Mouse (Mus musculus): Measurements from ENCODE around the gene Rarg. TPM values are rescaled to one million over a fixed set of nuclear protein-coding genes. Genes with fewer than 3 reads are reported as not detected.
A peak's percentile ranks its signal among the peaks of the same experiment; 100 is the strongest.

Gene Rarg
- polyA plus RNA-seq, 1 experiment from 2014 or later, result 121 TPM

GRCm38 (mm10) chr15:102255547-102256255, 1.6 kb downstream of the Rarg start:
- peaks cover 70% of the 10 kb centered on the region for H3K4me1 ChIP-seq
- H3K4me2 ChIP-seq (replicated peaks), result peak overlapping the region; percentile 84
- WGBS, result 18% methylated on average over 12 of the region's 14 CpGs
- H3K36me3 ChIP-seq, result peaks cover 27% of the 10 kb centered on the region
- H3K9ac ChIP-seq, result peak overlapping the region; percentile 95
- H3K4me3 ChIP-seq, result peak overlapping the region; percentile 73
- no peaks in the 10 kb centered on the region for H3K9me3 ChIP-seq
- H3K27ac ChIP-seq, result peak overlapping the region; percentile 99
- no peaks in the 10 kb centered on the region for H3K27me3 ChIP-seq
- peak; percentile 28; the same call in 1 of the 2 replicates for ATAC-seq (ENCODE audit: insufficient number of reproducible peaks, insufficient read depth, low FRiP score, low TSS enrichment)

- H3K27me3 ChIP-seq, result no peaks in the 10 kb centered on the region
- H3K36me3 ChIP-seq, result peaks cover 31% of the 10 kb centered on the region
- no peak for ATAC-seq (ENCODE audit: insufficient number of reproducible peaks, insufficient read depth, low FRiP score, low TSS enrichment)
- peaks cover 62% of the 10 kb centered on the region for H3K4me1 ChIP-seq
- 46% methylated on average over 5 of the region's 5 CpGs for WGBS
- peak overlapping the region; percentile 93; the same call in 1 of the 2 replicates for H3K4me2 ChIP-seq (replicated peaks)
- peak overlapping the region; percentile 99 for H3K27ac ChIP-seq
- H3K4me3 ChIP-seq, result no peak overlapping the region
- H3K9ac ChIP-seq, result no peak overlapping the region
- no peaks in the 10 kb centered on the region for H3K9me3 ChIP-seq
These were observed 6.8 kb downstream of the Rarg start for GRCm38 (mm10) chr15:102250521-102250920.

GRCm38 (mm10) chr15:102249967-102250366, 7.3 kb downstream of the Rarg start:
- Histone ChIP-seq H3K9me3 (no peaks in the 10 kb centered on the region), H3K36me3 (peaks cover 31% of the 10 kb centered on the region), H3K27me3 (no peaks in the 10 kb centered on the region), H3K4me3 (peak overlapping the region; percentile 60), H3K4me2 (replicated peaks) (peak overlapping the region; percentile 93), H3K27ac (peak overlapping the region; percentile 99), H3K4me1 (peaks cover 59% of the 10 kb centered on the region), H3K9ac (peak overlapping the region; percentile 48)
- 23% methylated on average over 9 of the region's 9 CpGs for WGBS
- no peak for ATAC-seq (ENCODE audit: insufficient number of reproducible peaks, insufficient read depth, low FRiP score, low TSS enrichment)

DNA sequence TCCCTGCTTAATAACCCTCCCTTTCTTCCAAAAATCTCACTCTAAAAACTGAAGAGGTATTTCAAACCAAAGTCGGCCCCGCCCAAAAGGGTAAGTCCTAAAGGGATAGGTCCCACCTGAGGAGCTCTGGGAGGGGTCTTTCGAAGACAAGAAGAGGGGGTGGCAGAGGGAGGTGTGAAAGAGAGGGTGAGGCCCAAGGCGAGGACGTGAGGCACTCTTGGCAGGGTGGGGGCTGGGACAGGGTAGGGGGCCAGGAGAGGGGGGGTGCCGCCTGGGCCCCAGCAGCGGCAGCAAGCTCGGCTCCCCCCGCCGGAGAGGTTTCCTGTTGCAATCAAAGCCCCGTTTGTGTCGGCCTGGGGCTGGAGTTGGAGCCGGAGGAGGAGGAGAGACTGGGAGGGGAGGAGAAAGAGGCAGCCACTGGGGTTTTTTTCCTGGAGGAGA, 8.0 kb downstream of the Rarg start:
- WGBS, result 3% methylated on average over 10 of the region's 13 CpGs
- ATAC-seq (ENCODE audit: insufficient number of reproducible peaks, insufficient read depth, low FRiP score, low TSS enrichment), result peak; percentile 35
- H3K4me2 ChIP-seq (replicated peaks), result peak overlapping the region; percentile 93
- H3K27me3 ChIP-seq, result no peaks in the 10 kb centered on the region
- peak overlapping the region; percentile 99 for H3K27ac ChIP-seq
- H3K9me3 ChIP-seq, result no peaks in the 10 kb centered on the region
- H3K4me1 ChIP-seq, result peaks cover 59% of the 10 kb centered on the region
- peak overlapping the region; percentile 48 for H3K9ac ChIP-seq
- H3K36me3 ChIP-seq, result peaks cover 31% of the 10 kb centered on the region
- peak overlapping the region; percentile 60 for H3K4me3 ChIP-seq

- H3K27ac ChIP-seq, result peak overlapping the region; percentile 99
- 0% methylated on average over 1 of the region's 3 CpGs for WGBS
- H3K9ac ChIP-seq, result peak overlapping the region; percentile 33
- no peaks in the 10 kb centered on the region for H3K27me3 ChIP-seq
- peaks cover 64% of the 10 kb centered on the region for H3K4me1 ChIP-seq
- no peaks in the 10 kb centered on the region for H3K9me3 ChIP-seq
- peaks cover 30% of the 10 kb centered on the region for H3K36me3 ChIP-seq
- H3K4me2 ChIP-seq (replicated peaks), result peak overlapping the region; percentile 93
- 0 out of 2 replicates have a peak, but pooled peaks have one; percentile 0 for ATAC-seq (ENCODE audit: insufficient number of reproducible peaks, insufficient read depth, low FRiP score, low TSS enrichment)
- peak overlapping the region; percentile 60 for H3K4me3 ChIP-seq
These were observed 8.5 kb downstream of the Rarg start for GRCm38 (mm10) chr15:102248812-102249191.

DNA sequence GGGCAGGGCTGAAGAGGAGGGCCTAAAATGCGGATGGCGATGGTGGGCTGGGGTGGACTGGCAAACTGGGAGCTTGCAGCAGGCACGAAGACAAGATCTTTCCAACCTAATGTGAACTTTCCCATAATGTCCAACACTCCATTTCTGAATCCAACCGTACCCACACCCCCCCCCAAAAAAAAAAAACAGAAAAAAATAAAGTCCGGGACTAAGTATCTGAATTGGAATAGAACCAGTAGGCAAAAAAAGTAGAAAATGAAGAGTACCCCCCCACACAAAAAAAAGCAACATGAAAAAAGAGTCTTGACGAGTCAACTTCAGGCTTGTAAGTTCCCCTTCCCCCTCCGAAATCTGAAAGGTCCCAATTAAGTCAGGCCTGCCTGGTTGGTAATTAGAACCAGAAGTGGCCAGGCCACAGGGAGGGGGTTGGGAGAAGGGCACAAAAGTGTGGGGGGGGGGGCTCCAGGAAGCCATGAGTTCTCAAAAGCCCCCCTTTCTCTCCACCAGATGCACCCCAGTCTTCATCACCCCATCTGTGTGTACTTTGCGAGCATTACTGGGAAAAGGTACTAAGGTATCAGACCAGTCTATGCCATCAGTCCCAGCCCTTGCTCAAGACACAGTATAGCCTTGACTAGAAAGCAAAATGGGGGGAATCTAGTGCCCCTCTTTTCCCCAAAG, 9.0 kb downstream of the Rarg start:
- no peaks in the 10 kb centered on the region for H3K27me3 ChIP-seq
- peak overlapping the region; percentile 93 for H3K4me2 ChIP-seq (replicated peaks)
- peak overlapping the region; percentile 60 for H3K4me3 ChIP-seq
- H3K36me3 ChIP-seq, result peaks cover 24% of the 10 kb centered on the region
- peak overlapping the region; percentile 64 for H3K9ac ChIP-seq
- no peaks in the 10 kb centered on the region for H3K9me3 ChIP-seq
- H3K27ac ChIP-seq, result peak overlapping the region; percentile 99
- 2% methylated on average over 8 of the region's 8 CpGs for WGBS
- peak; percentile 28; the same call in 1 of the 2 replicates for ATAC-seq (ENCODE audit: insufficient number of reproducible peaks, insufficient read depth, low FRiP score, low TSS enrichment)
- peaks cover 66% of the 10 kb centered on the region for H3K4me1 ChIP-seq

GRCm38 (mm10) chr15:102247252-102248130, 9.8 kb downstream of the Rarg start:
- Histone ChIP-seq H3K4me1 (peaks cover 68% of the 10 kb centered on the region), H3K27ac (peak overlapping the region; percentile 99), H3K4me3 (peak overlapping the region; percentile 60), H3K27me3 (no peaks in the 10 kb centered on the region), H3K4me2 (replicated peaks) (peak overlapping the region; percentile 93), H3K9ac (peak overlapping the region; percentile 64), H3K36me3 (peaks cover 21% of the 10 kb centered on the region), H3K9me3 (no peaks in the 10 kb centered on the region)
- ATAC-seq (ENCODE audit: insufficient number of reproducible peaks, insufficient read depth, low FRiP score, low TSS enrichment), result peak; percentile 12; the same call in 1 of the 2 replicates
- under 1% methylated on average over 64 of the region's 65 CpGs for WGBS

GRCm38 (mm10) chr15:102246866-102247251, 10.5 kb downstream of the Rarg start:
- peak overlapping the region; percentile 60 for H3K4me3 ChIP-seq
- H3K36me3 ChIP-seq, result peaks cover 19% of the 10 kb centered on the region
- H3K4me2 ChIP-seq (replicated peaks), result peak overlapping the region; percentile 93
- H3K9me3 ChIP-seq, result no peaks in the 10 kb centered on the region
- no peaks in the 10 kb centered on the region for H3K27me3 ChIP-seq
- H3K27ac ChIP-seq, result peak overlapping the region; percentile 99
- peak; percentile 23 for ATAC-seq (ENCODE audit: insufficient number of reproducible peaks, insufficient read depth, low FRiP score, low TSS enrichment)
- H3K9ac ChIP-seq, result peak overlapping the region; percentile 64
- under 1% methylated on average over 35 of the region's 35 CpGs for WGBS
- peaks cover 67% of the 10 kb centered on the region for H3K4me1 ChIP-seq

DNA sequence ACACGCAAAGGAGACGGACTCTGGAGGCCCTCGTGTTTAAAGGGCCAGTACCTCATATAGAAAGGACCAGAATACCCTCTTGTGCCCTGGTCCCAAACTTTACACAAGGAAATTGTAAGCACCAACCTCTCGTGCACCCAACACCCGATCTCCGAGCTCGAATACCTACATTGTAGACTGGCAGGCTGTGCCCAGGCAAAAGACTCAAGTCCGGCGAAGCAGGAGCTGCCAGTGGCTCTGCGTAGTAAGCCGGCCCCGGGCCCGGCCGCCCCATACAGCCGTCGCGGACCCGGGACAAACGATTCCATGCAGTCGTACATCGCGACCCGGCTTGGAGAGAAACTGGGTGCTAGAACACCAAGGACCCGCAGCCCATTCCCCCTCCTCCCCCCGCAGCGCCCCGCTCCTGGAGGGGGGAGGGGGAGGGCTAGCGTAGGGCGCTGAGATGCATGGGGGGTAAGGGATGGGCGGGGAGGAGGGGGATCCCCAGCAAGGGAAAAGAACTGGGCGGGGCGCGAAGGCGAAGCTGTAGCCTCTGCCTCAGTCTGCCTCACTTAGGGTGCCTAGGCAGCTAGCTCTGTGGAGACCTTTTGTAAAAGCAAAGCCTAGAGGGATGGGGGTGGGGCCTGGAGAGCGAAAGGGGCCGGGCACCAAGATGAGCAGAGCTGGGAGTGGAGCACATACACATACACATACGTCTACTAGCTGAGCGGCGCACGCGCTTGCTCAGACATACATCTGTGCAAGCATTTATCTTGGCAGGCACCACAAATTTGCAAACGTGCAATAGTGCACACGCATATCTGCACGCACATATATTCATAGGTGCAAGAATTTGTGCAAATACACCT, 11.2 kb downstream of the Rarg start:
- peak overlapping the region; percentile 60 for H3K4me3 ChIP-seq
- ATAC-seq (ENCODE audit: insufficient number of reproducible peaks, insufficient read depth, low FRiP score, low TSS enrichment), result peak; percentile 55
- H3K9me3 ChIP-seq, result no peaks in the 10 kb centered on the region
- H3K9ac ChIP-seq, result peak overlapping the region; percentile 64
- peak overlapping the region; percentile 93 for H3K4me2 ChIP-seq (replicated peaks)
- H3K27me3 ChIP-seq, result no peaks in the 10 kb centered on the region
- under 1% methylated on average over 39 of the region's 44 CpGs for WGBS
- H3K4me1 ChIP-seq, result peaks cover 59% of the 10 kb centered on the region
- peaks cover 19% of the 10 kb centered on the region for H3K36me3 ChIP-seq
- peak overlapping the region; percentile 99 for H3K27ac ChIP-seq

DNA sequence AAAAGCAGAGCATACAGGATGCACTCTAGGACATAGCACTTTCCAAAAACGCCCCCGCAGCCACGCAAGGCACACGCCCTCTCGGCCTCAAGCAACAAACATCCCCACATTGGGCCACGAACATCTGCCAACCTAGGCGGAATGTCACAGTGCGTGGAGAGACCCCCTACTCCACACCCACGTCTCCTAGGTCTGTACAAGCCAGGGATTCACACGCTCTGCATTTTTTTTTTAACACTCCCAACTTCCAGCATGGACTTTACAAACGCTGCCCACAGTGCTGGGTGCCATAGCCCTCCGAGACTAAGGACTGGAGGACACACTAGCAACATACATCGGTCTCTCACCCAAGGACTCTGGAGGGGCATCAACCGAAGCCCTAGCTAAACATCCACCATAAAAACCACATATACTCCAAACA, 11.8 kb downstream of the Rarg start:
- Histone ChIP-seq H3K36me3 (peaks cover 19% of the 10 kb centered on the region), H3K27me3 (no peaks in the 10 kb centered on the region), H3K4me2 (replicated peaks) (peak overlapping the region; percentile 93), H3K4me1 (peaks cover 53% of the 10 kb centered on the region), H3K27ac (peak overlapping the region; percentile 99), H3K4me3 (peak overlapping the region; percentile 60), H3K9ac (peak overlapping the region; percentile 64), H3K9me3 (no peaks in the 10 kb centered on the region)
- 3% methylated on average over 14 of the region's 14 CpGs for WGBS
- ATAC-seq (ENCODE audit: insufficient number of reproducible peaks, insufficient read depth, low FRiP score, low TSS enrichment), result no peak
